Mouse (Mus musculus) liver, postnatal 0 days (tissue): ENCODE results near the gene Tspo2. TPM values are rescaled to one million over a fixed set of nuclear protein-coding genes. Genes with fewer than 3 reads are reported as not detected.

Experiments used
- ATAC-seq: fragments of 200-750 bp; cut with Nextera tagmentation; 2 replicates; pipeline ENCODE4 v1.8.0; 2017; ENCODE audit warnings: mild to moderate bottlenecking, moderate library complexity
- DNase-seq: peaks from one replicate; pipeline ENCODE4 v3.0.0-alpha.2; 2016
- H3K27ac ChIP-seq: fragments of 300-500 bp; sonication (generic); 2 replicates; pipeline ENCODE4 v1.5.1; 2014; ENCODE audit warnings: antibody characterized with exemption, moderate library complexity, mild to moderate bottlenecking, low read depth
- H3K27me3 ChIP-seq: fragments of 300-500 bp; sonication (generic); 2 replicates; pipeline ENCODE4 v1.6.1; 2014; ENCODE audit warnings: low read length, control low read depth, mixed read lengths; ENCODE audit not compliant: insufficient read depth
- H3K36me3 ChIP-seq: fragments of 300-500 bp; sonication (generic); replicated peaks from 2 replicates; pipeline ENCODE4 v1.6.1; 2014; ENCODE audit warnings: mild to moderate bottlenecking, control low read depth, low read length, moderate library complexity, mixed read lengths; ENCODE audit not compliant: insufficient read depth
- H3K4me1 ChIP-seq: fragments of 300-500 bp; sonication (generic); 2 replicates; pipeline ENCODE4 v1.6.1; 2014; ENCODE audit warnings: antibody characterized with exemption, mild to moderate bottlenecking, control low read depth; ENCODE audit not compliant: insufficient read depth
- H3K4me2 ChIP-seq: fragments of 300-500 bp; sonication (generic); 2 replicates; pipeline ENCODE4 v1.6.1; 2014; ENCODE audit warnings: low read depth, mild to moderate bottlenecking, low read length, moderate library complexity, mixed read lengths
- H3K4me3 ChIP-seq: fragments of 300-500 bp; sonication (generic); 2 replicates; pipeline ENCODE4 v1.5.1; 2014; ENCODE audit warnings: low read depth, low read length
- H3K9ac ChIP-seq: fragments of 300-500 bp; sonication (generic); replicated peaks from 2 replicates; pipeline ENCODE4 v1.6.1; 2014; ENCODE audit warnings: mild to moderate bottlenecking, moderate library complexity
- H3K9me3 ChIP-seq: fragments of 300-500 bp; sonication (generic); 2 replicates; pipeline ENCODE4 v1.6.1; 2016; ENCODE audit warnings: mild to moderate bottlenecking, control low read depth, low read length, mixed read lengths
- CTCF ChIP-seq: sonication (generic); IDR thresholded peaks from 2 replicates; pipeline ENCODE4 v1.5.1; 2016; ENCODE audit warnings: antibody characterized with exemption, low read depth
- EP300 ChIP-seq: IDR thresholded peaks from 2 replicates; pipeline ENCODE4 v1.6.1; 2016; ENCODE audit warnings: antibody characterized with exemption, low read depth, mild to moderate bottlenecking
- WGBS: fragments of 180-500 bp; shearing (Covaris S2); extraction: QIAGEN DNeasy Blood & Tissue Kit; methylation state at CpG from one replicate; pipeline ENCODE4 v1.1.7; 2014; ENCODE audit not compliant: insufficient replicate concordance; 5-methylcytosine and 5-hydroxymethylcytosine counted together
- polyA plus RNA-seq: library from polyadenylated mRNA; unstranded; fragments of >200 nt; fragmentation: Nextera tagmentation; extraction: Ambion mirVana; gene quantifications from 2 replicates; pipeline ENCODE4 v1.2.1, GENCODE M21; 2015

The Tspo2 gene
- polyA plus RNA-seq, 1 experiment from 2014 or later = 61.1 TPM

- 83% methylated on average over 14 of the region's 14 CpGs for WGBS
- TF ChIP-seq CTCF (peak; percentile 73), EP300 (no peak)
- peak; percentile 69 for DNase-seq
These were observed 34.7 kb downstream of the Tspo2 start for GRCm38 (mm10) chr17:48416425-48417195.

GRCm38 (mm10) chr17:48416011-48416410, 35.3 kb downstream of the Tspo2 start:
- Histone ChIP-seq H3K27ac (no peak overlapping the region), H3K4me3 (no peak overlapping the region), H3K9me3 (no peaks in the 10 kb centered on the region), H3K4me2 (no peak overlapping the region), H3K4me1 (peaks cover 31% of the 10 kb centered on the region), H3K36me3 (peaks cover 51% of the 10 kb centered on the region), H3K27me3 (no peaks in the 10 kb centered on the region), H3K9ac (no peak overlapping the region)
- 83% methylated on average over 7 of the region's 7 CpGs for WGBS
- ATAC-seq (no peak), DNase-seq (no peak)
- TF ChIP-seq EP300 (no peak), CTCF (no peak)

More at GRCm38 (mm10) chr17:48416425-48417195, 34.7 kb downstream of the Tspo2 start:
- ATAC-seq = peak; percentile 72
- H3K9ac ChIP-seq = no peak overlapping the region
- no peaks in the 10 kb centered on the region for H3K27me3 ChIP-seq
- no peak overlapping the region for H3K4me3 ChIP-seq
- H3K36me3 ChIP-seq = peaks cover 51% of the 10 kb centered on the region
- H3K27ac ChIP-seq = no peak overlapping the region
- no peaks in the 10 kb centered on the region for H3K9me3 ChIP-seq
- no peak overlapping the region for H3K4me2 ChIP-seq
- H3K4me1 ChIP-seq = peaks cover 26% of the 10 kb centered on the region

GRCm38 (mm10) chr17:48411241-48411640, 40.1 kb downstream of the Tspo2 start:
- Histone ChIP-seq H3K4me2 (peak overlapping the region; percentile 66), H3K4me1 (peaks cover 33% of the 10 kb centered on the region), H3K9me3 (no peaks in the 10 kb centered on the region), H3K9ac (peak overlapping the region; percentile 78), H3K27me3 (no peaks in the 10 kb centered on the region), H3K27ac (peak overlapping the region; percentile 100; the same call in 1 of the 2 replicates), H3K4me3 (peak overlapping the region; percentile 94), H3K36me3 (peaks cover 38% of the 10 kb centered on the region)
- ATAC-seq = no peak
- 57% methylated on average over 8 of the region's 8 CpGs for WGBS
- no peak for TF ChIP-seq CTCF
- no peak for TF ChIP-seq EP300
- no peak for DNase-seq

GRCm38 (mm10) chr17:48410299-48410785, 41.0 kb downstream of the Tspo2 start:
- Histone ChIP-seq H3K4me3 (peak overlapping the region; percentile 94), H3K27ac (peak overlapping the region; percentile 100), H3K4me2 (peak overlapping the region; percentile 66), H3K4me1 (peaks cover 34% of the 10 kb centered on the region), H3K9ac (peak overlapping the region; percentile 78), H3K36me3 (peaks cover 33% of the 10 kb centered on the region), H3K9me3 (no peaks in the 10 kb centered on the region), H3K27me3 (no peaks in the 10 kb centered on the region)
- under 1% methylated on average over 13 of the region's 13 CpGs for WGBS
- TF ChIP-seq EP300 (no peak), CTCF (no peak)
- no peak for DNase-seq
- ATAC-seq = no peak

DNA sequence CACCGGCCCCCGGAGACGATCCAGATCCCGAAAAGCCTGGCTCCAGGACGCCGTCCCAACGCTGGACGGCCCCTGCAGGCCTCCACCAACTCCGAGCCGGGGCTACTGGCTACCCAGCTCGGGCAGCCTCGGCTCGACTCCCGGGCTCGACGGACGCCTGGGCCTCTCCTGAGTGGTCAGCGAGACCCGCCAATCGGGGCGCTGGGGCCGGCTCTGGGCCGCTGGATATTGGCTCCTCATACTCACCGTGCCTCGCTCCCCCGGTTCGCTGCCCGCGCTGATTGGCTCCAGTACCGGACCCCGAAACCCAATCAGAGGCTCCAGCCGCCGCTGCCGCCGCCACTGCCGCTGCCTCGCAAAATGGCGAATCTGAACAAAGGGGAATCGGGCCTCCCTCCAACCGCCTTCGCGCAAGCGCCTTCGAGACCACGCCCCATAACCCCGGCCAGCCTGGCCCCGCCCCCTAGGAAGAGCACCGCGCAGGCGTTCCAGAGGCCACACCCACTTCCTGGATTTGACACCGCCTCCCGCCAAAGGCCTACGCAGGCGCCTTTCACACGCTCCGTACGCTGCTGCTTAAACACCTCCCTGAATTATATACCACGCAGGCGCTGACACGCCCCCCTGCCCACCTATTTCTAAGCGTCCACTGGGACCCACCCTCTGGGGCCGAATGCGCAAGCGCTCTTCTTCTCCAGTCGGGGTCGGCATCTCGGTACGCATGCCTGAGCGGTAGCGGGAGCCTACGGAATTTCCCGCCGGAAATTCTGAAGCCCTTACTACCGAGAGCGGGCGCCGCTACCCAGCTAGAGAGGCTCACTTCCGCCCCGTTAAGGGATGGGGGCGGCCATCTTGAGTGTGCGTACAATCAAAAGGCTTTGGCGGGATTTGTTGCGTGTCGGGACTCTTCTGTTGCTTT, 41.7 kb downstream of the Tspo2 start, which contains the start of the genes Nfya and Oard1:
Nfya (minus strand) TSS at position 527 of the 919 bp plus-strand sequence.
Oard1 (plus strand) TSS at position 635 of the 919 bp plus-strand sequence.
- WGBS = under 1% methylated on average over 77 of the region's 84 CpGs
- Histone ChIP-seq H3K9me3 (no peaks in the 10 kb centered on the region), H3K4me1 (peaks cover 34% of the 10 kb centered on the region), H3K36me3 (peaks cover 26% of the 10 kb centered on the region), H3K4me2 (peak within 1 kb of the TSS; percentile 87), H3K27me3 (no peaks in the 10 kb centered on the region), H3K9ac (peak within 1 kb of the TSS; percentile 99), H3K27ac (peak within 1 kb of the TSS; percentile 100), H3K4me3 (peak within 1 kb of the TSS; percentile 94)
- ATAC-seq = peak; percentile 88
- peak; percentile 100 for DNase-seq
- TF ChIP-seq CTCF (no peak), EP300 (peak; percentile 51)
